Mouse (Mus musculus): ENCODE measurements around the gene Cnpy1. TPM values are rescaled to one million over a fixed set of nuclear protein-coding genes. Genes with fewer than 3 reads are reported as not detected.

The Cnpy1 gene
- polyA plus RNA-seq, 1 experiment = not detected

DNA sequence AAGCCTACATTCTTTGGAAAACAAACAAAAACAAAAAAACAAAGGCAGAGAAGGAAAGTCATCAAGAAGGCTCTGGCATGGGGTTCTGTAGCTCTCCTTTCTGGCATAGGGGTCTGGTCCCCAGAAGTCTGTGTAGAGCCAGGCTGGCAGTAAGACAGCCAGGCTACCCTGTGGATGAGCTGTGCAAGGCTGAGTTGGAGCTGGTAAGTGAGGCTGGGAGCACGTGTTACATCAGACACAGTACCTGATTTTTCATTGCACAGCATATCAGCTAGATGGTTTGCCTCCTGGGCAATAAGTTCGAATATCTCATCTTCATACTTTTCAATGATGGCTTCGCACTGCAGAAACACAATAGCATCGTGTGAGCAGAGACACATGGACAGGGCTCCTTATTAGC, 38.6 kb downstream of the Cnpy1 start:
- H3K79me2 ChIP-seq (ENCODE audit: control insufficient read depth, insufficient read depth) = no peaks in the 10 kb centered on the region
- H3ac ChIP-seq (ENCODE audit: control insufficient read depth, insufficient read length) = no peak overlapping the region
- H3K36me3 ChIP-seq (ENCODE audit: control insufficient read depth, insufficient read depth) = no peaks in the 10 kb centered on the region
- TF ChIP-seq POLR2A (IDR thresholded peaks at IDR 0.05; ENCODE audit: insufficient read length, low read depth) (no peak), MYOD1 (IDR thresholded peaks at IDR 0.05; ENCODE audit: control insufficient read depth in 1 of 3, insufficient read length in 2 of 3, low read depth in 2 of 3) (no peak), SRF (IDR thresholded peaks at IDR 0.05; ENCODE audit: control insufficient read depth, insufficient read length, low read depth) (no peak)
- no peak overlapping the region for H3K4me2 ChIP-seq (ENCODE audit: low read depth)
- peaks cover 37% of the 10 kb centered on the region for H3K27me3 ChIP-seq (ENCODE audit: control insufficient read depth, insufficient read depth, insufficient read length)
- no peak overlapping the region for H3K4me3 ChIP-seq

DNA sequence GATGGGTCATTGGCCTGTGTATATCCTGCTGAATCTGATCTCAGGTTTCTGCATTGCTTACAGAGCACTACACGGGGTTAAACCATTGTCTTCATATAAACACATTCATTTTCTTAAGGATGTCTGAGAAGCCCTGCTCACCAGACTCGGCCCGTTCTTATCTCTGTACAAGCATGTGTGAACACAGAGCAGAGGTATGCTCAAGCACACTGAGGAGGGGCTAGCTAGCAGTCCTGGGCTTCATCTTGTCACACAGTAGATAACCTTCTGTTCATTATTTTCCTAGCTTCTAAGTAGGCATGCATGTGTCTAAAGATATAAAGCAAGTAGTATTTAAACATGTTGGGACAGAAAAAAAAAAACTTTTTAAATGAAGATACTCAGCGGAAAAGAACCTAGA, 39.2 kb downstream of the Cnpy1 start:
- Histone ChIP-seq H3K79me2 (ENCODE audit: control insufficient read depth, insufficient read depth) (no peaks in the 10 kb centered on the region), H3K4me2 (ENCODE audit: low read depth) (no peak overlapping the region), H3ac (ENCODE audit: control insufficient read depth, insufficient read length) (no peak overlapping the region), H3K36me3 (ENCODE audit: control insufficient read depth, insufficient read depth) (no peaks in the 10 kb centered on the region), H3K27me3 (ENCODE audit: control insufficient read depth, insufficient read depth, insufficient read length) (peaks cover 37% of the 10 kb centered on the region), H3K4me3 (no peak overlapping the region)
- TF ChIP-seq MAX (IDR thresholded peaks at IDR 0.05; ENCODE audit: low read depth) (no peak), POLR2AphosphoS2 (IDR thresholded peaks at IDR 0.05; ENCODE audit: insufficient read length, low read depth) (no peak), MYOG (IDR thresholded peaks at IDR 0.05; ENCODE audit: control insufficient read depth in 1 of 3, insufficient read depth in 1 of 3, insufficient read length in 2 of 3, low read depth in 2 of 3) (no peak), POLR2A (IDR thresholded peaks at IDR 0.05; ENCODE audit: insufficient read length, low read depth) (no peak), SRF (IDR thresholded peaks at IDR 0.05; ENCODE audit: control insufficient read depth, insufficient read length, low read depth) (no peak), E2F4 (IDR thresholded peaks at IDR 0.05; ENCODE audit: insufficient read depth) (no peak), TCF3 (IDR thresholded peaks at IDR 0.05; ENCODE audit: insufficient read length, low read depth) (no peak), TCF12 (IDR thresholded peaks at IDR 0.05; ENCODE audit: insufficient read depth, poor library complexity, severe bottlenecking) (no peak)

DNA sequence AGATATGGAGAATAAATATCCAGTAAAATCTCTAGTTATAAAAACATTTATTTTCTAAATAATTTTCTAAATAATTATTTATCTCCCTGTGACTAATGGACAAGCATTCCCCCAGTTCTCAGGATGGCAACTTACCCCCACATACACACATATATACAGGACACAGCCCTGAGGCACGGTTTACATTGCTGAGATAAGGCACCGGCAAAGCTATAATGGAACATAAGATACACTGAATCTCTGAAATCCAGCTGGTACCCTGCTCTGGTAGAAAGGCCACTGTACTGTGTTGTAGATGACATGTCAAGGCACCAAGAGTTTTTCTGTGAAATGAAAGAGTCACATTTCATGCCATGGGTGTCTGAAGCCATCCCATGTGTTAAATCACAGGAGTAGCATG, 40.9 kb downstream of the Cnpy1 start:
- no peak overlapping the region for H3ac ChIP-seq (ENCODE audit: control insufficient read depth, insufficient read length)
- H3K4me2 ChIP-seq (ENCODE audit: low read depth) = no peak overlapping the region
- no peaks in the 10 kb centered on the region for H3K79me2 ChIP-seq (ENCODE audit: control insufficient read depth, insufficient read depth)
- no peak overlapping the region for H3K4me3 ChIP-seq
- peaks cover 29% of the 10 kb centered on the region for H3K27me3 ChIP-seq (ENCODE audit: control insufficient read depth, insufficient read depth, insufficient read length)
- H3K36me3 ChIP-seq (ENCODE audit: control insufficient read depth, insufficient read depth) = no peaks in the 10 kb centered on the region
- TF ChIP-seq POLR2A (IDR thresholded peaks at IDR 0.05; ENCODE audit: insufficient read length, low read depth) = no peak
- TF ChIP-seq MYOG (IDR thresholded peaks at IDR 0.05; ENCODE audit: control insufficient read depth in 1 of 3, insufficient read depth in 1 of 3, insufficient read length in 2 of 3, low read depth in 2 of 3) = no peak
- TF ChIP-seq MYOD1 (IDR thresholded peaks at IDR 0.05; ENCODE audit: control insufficient read depth in 1 of 3, insufficient read length in 2 of 3, low read depth in 2 of 3) = no peak
- TF ChIP-seq MAX (IDR thresholded peaks at IDR 0.05; ENCODE audit: low read depth) = no peak
- TF ChIP-seq CEBPB (IDR thresholded peaks at IDR 0.05; ENCODE audit: insufficient read depth, poor library complexity, severe bottlenecking) = no peak
- TF ChIP-seq USF1 (IDR thresholded peaks at IDR 0.05; ENCODE audit: low read depth) = no peak
- no peak for TF ChIP-seq TCF3 (IDR thresholded peaks at IDR 0.05; ENCODE audit: insufficient read length, low read depth)
- TF ChIP-seq SRF (IDR thresholded peaks at IDR 0.05; ENCODE audit: control insufficient read depth, insufficient read length, low read depth) = no peak
- TF ChIP-seq TCF12 (IDR thresholded peaks at IDR 0.05; ENCODE audit: insufficient read depth, poor library complexity, severe bottlenecking) = no peak
- TF ChIP-seq E2F4 (IDR thresholded peaks at IDR 0.05; ENCODE audit: insufficient read depth) = no peak
- no peak for TF ChIP-seq POLR2AphosphoS2 (IDR thresholded peaks at IDR 0.05; ENCODE audit: insufficient read length, low read depth)
- TF ChIP-seq REST (IDR thresholded peaks at IDR 0.05; ENCODE audit: insufficient read depth, insufficient read length) = no peak

GRCm38 (mm10) chr5:28203086-28203485, 42.5 kb downstream of the Cnpy1 start:
- Histone ChIP-seq H3K4me2 (ENCODE audit: low read depth) (no peak overlapping the region), H3K36me3 (ENCODE audit: control insufficient read depth, insufficient read depth) (no peaks in the 10 kb centered on the region), H3ac (ENCODE audit: control insufficient read depth, insufficient read length) (no peak overlapping the region), H3K79me2 (ENCODE audit: control insufficient read depth, insufficient read depth) (no peaks in the 10 kb centered on the region), H3K4me3 (no peak overlapping the region), H3K27me3 (ENCODE audit: control insufficient read depth, insufficient read depth, insufficient read length) (peaks cover 17% of the 10 kb centered on the region)
- TF ChIP-seq E2F4 (IDR thresholded peaks at IDR 0.05; ENCODE audit: insufficient read depth) (no peak), REST (IDR thresholded peaks at IDR 0.05; ENCODE audit: insufficient read depth, insufficient read length) (no peak), SRF (IDR thresholded peaks at IDR 0.05; ENCODE audit: control insufficient read depth, insufficient read length, low read depth) (no peak), POLR2A (IDR thresholded peaks at IDR 0.05; ENCODE audit: insufficient read length, low read depth) (no peak), USF1 (IDR thresholded peaks at IDR 0.05; ENCODE audit: low read depth) (no peak)

GRCm38 (mm10) chr5:28199089-28199873, 46.3 kb downstream of the Cnpy1 start:
- no peak overlapping the region for H3ac ChIP-seq (ENCODE audit: control insufficient read depth, insufficient read length)
- H3K79me2 ChIP-seq (ENCODE audit: control insufficient read depth, insufficient read depth) = no peaks in the 10 kb centered on the region
- H3K4me3 ChIP-seq = no peak overlapping the region
- H3K36me3 ChIP-seq (ENCODE audit: control insufficient read depth, insufficient read depth) = no peaks in the 10 kb centered on the region
- no peak for TF ChIP-seq TCF3 (IDR thresholded peaks at IDR 0.05; ENCODE audit: insufficient read length, low read depth)
- TF ChIP-seq REST (IDR thresholded peaks at IDR 0.05; ENCODE audit: insufficient read depth, insufficient read length) = no peak
- TF ChIP-seq MYOG (IDR thresholded peaks at IDR 0.05; ENCODE audit: control insufficient read depth in 1 of 3, insufficient read depth in 1 of 3, insufficient read length in 2 of 3, low read depth in 2 of 3) = no peak
- no peak for TF ChIP-seq TCF12 (IDR thresholded peaks at IDR 0.05; ENCODE audit: insufficient read depth, poor library complexity, severe bottlenecking)
- TF ChIP-seq MAX (IDR thresholded peaks at IDR 0.05; ENCODE audit: low read depth) = no peak
- TF ChIP-seq POLR2AphosphoS2 (IDR thresholded peaks at IDR 0.05; ENCODE audit: insufficient read length, low read depth) = no peak
- no peak for TF ChIP-seq SRF (IDR thresholded peaks at IDR 0.05; ENCODE audit: control insufficient read depth, insufficient read length, low read depth)
- peaks cover 10% of the 10 kb centered on the region for H3K27me3 ChIP-seq (ENCODE audit: control insufficient read depth, insufficient read depth, insufficient read length)
- H3K4me2 ChIP-seq (ENCODE audit: low read depth) = no peak overlapping the region

All from myocyte (in vitro differentiated cells).